Mouse (Mus musculus): ENCODE results near the gene Sugp2. TPM values are rescaled to one million over a fixed set of nuclear protein-coding genes. Genes with fewer than 3 reads are reported as not detected.
A peak's percentile ranks its signal among the peaks of the same experiment; 100 is the strongest.

Gene Sugp2
- polyA plus RNA-seq, 1 experiment from 2014 or later, result 14.3 TPM

- WGBS (ENCODE audit: insufficient replicate concordance), result 76% methylated on average over 3 of the region's 3 CpGs
- H3K36me3 ChIP-seq, result peaks cover 99% of the 10 kb centered on the region
Observed at GRCm38 (mm10) chr8:70257456-70257855, 23.4 kb downstream of the Sugp2 start.

GRCm38 (mm10) chr8:70258600-70258999 is 24.6 kb downstream of the Sugp2 start:
- H3K4me1 ChIP-seq (replicated peaks), result peaks cover 34% of the 10 kb centered on the region
- no peak overlapping the region for H3K4me3 ChIP-seq (replicated peaks)
- H3K9me3 ChIP-seq (replicated peaks), result no peaks in the 10 kb centered on the region
- no peaks in the 10 kb centered on the region for H3K27me3 ChIP-seq
- WGBS (ENCODE audit: insufficient replicate concordance), result 65% methylated on average over 5 of the region's 5 CpGs
- no peak overlapping the region for H3K4me2 ChIP-seq
- H3K36me3 ChIP-seq, result peaks cover 99% of the 10 kb centered on the region
- H3K27ac ChIP-seq, result peak overlapping the region; percentile 44
- DNase-seq (no peak), ATAC-seq (ENCODE audit: low read depth) (peak; percentile 54)
- H3K9ac ChIP-seq, result 0 out of 2 replicates have a peak overlapping the region, but pooled peaks have one; percentile 41

More at GRCm38 (mm10) chr8:70257456-70257855, 23.4 kb downstream of the Sugp2 start:
- H3K27ac ChIP-seq, result no peak overlapping the region
- no peaks in the 10 kb centered on the region for H3K9me3 ChIP-seq (replicated peaks)
- ATAC-seq (ENCODE audit: low read depth) (no peak), DNase-seq (no peak)
- H3K9ac ChIP-seq, result no peak overlapping the region
- peaks cover 34% of the 10 kb centered on the region for H3K4me1 ChIP-seq (replicated peaks)
- no peak overlapping the region for H3K4me3 ChIP-seq (replicated peaks)
- H3K27me3 ChIP-seq, result no peaks in the 10 kb centered on the region
- H3K4me2 ChIP-seq, result no peak overlapping the region

GRCm38 (mm10) chr8:70259043-70259442 is 25.0 kb downstream of the Sugp2 start:
- no peaks in the 10 kb centered on the region for H3K9me3 ChIP-seq (replicated peaks)

GRCm38 (mm10) chr8:70267674-70268073 is 33.6 kb downstream of the Sugp2 start:
- Histone ChIP-seq H3K9me3 (replicated peaks) (no peaks in the 10 kb centered on the region), H3K4me3 (replicated peaks) (no peak overlapping the region), H3K9ac (peak overlapping the region; percentile 39; the same call in 1 of the 2 replicates), H3K4me2 (peak overlapping the region; percentile 21; the same call in 1 of the 2 replicates), H3K4me1 (replicated peaks) (peaks cover 51% of the 10 kb centered on the region), H3K36me3 (peaks cover 27% of the 10 kb centered on the region), H3K27me3 (no peaks in the 10 kb centered on the region), H3K27ac (peak overlapping the region; percentile 58)
- ATAC-seq (ENCODE audit: low read depth) (peak; percentile 72), DNase-seq (no peak)
- WGBS (ENCODE audit: insufficient replicate concordance), result 16% methylated on average over 3 of the region's 3 CpGs

More at GRCm38 (mm10) chr8:70259043-70259442, 25.0 kb downstream of the Sugp2 start:
- no peak overlapping the region for H3K4me3 ChIP-seq (replicated peaks)
- DNase-seq, result no peak
- peaks cover 99% of the 10 kb centered on the region for H3K36me3 ChIP-seq
- no peaks in the 10 kb centered on the region for H3K27me3 ChIP-seq
- no peak overlapping the region for H3K9ac ChIP-seq
- no peak overlapping the region for H3K4me2 ChIP-seq
- 37% methylated on average over 2 of the region's 2 CpGs for WGBS (ENCODE audit: insufficient replicate concordance)
- H3K4me1 ChIP-seq (replicated peaks), result peaks cover 34% of the 10 kb centered on the region
- ATAC-seq (ENCODE audit: low read depth), result peak; percentile 77
- H3K27ac ChIP-seq, result peak overlapping the region; percentile 44; the same call in 1 of the 2 replicates

GRCm38 (mm10) chr8:70268311-70268710 is 34.3 kb downstream of the Sugp2 start:
- WGBS (ENCODE audit: insufficient replicate concordance), result 50% methylated on average over 5 of the region's 5 CpGs
- ATAC-seq (ENCODE audit: low read depth), result peak; percentile 29; the same call in 1 of the 2 replicates

GRCm38 (mm10) chr8:70268799-70269565 is 35.0 kb downstream of the Sugp2 start:
- Histone ChIP-seq H3K36me3 (peaks cover 13% of the 10 kb centered on the region), H3K9me3 (replicated peaks) (no peaks in the 10 kb centered on the region), H3K4me2 (no peak overlapping the region), H3K4me3 (replicated peaks) (no peak overlapping the region), H3K27ac (peak overlapping the region; percentile 58), H3K27me3 (no peaks in the 10 kb centered on the region), H3K9ac (peak overlapping the region; percentile 26; the same call in 1 of the 2 replicates), H3K4me1 (replicated peaks) (peaks cover 63% of the 10 kb centered on the region)
- ATAC-seq (ENCODE audit: low read depth) (no peak), DNase-seq (no peak)
- 27% methylated on average over 11 of the region's 11 CpGs for WGBS (ENCODE audit: insufficient replicate concordance)

More at GRCm38 (mm10) chr8:70268311-70268710, 34.3 kb downstream of the Sugp2 start:
- no peak for DNase-seq
- Histone ChIP-seq H3K4me2 (no peak overlapping the region; the same call in 1 of the 2 replicates), H3K9ac (peak overlapping the region; percentile 26; the same call in 1 of the 2 replicates), H3K4me1 (replicated peaks) (peaks cover 57% of the 10 kb centered on the region), H3K27ac (peak overlapping the region; percentile 58), H3K4me3 (replicated peaks) (no peak overlapping the region), H3K9me3 (replicated peaks) (no peaks in the 10 kb centered on the region), H3K27me3 (no peaks in the 10 kb centered on the region), H3K36me3 (peaks cover 20% of the 10 kb centered on the region)

- H3K4me2 ChIP-seq, result no peak overlapping the region
- H3K9ac ChIP-seq, result no peak overlapping the region
- H3K36me3 ChIP-seq, result no peaks in the 10 kb centered on the region
- 28% methylated on average over 3 of the region's 3 CpGs for WGBS (ENCODE audit: insufficient replicate concordance)
- DNase-seq (peak; percentile 68), ATAC-seq (ENCODE audit: low read depth) (peak; percentile 86)
- H3K9me3 ChIP-seq (replicated peaks), result no peaks in the 10 kb centered on the region
- peak overlapping the region; percentile 65 for H3K27ac ChIP-seq
- H3K27me3 ChIP-seq, result no peaks in the 10 kb centered on the region
- no peak overlapping the region for H3K4me3 ChIP-seq (replicated peaks)
- H3K4me1 ChIP-seq (replicated peaks), result peaks cover 73% of the 10 kb centered on the region
Observed at GRCm38 (mm10) chr8:70272949-70273348, 38.9 kb downstream of the Sugp2 start.

GRCm38 (mm10) chr8:70274350-70274749 is 40.3 kb downstream of the Sugp2 start:
- Histone ChIP-seq H3K27me3 (no peaks in the 10 kb centered on the region), H3K27ac (no peak overlapping the region), H3K9me3 (replicated peaks) (no peaks in the 10 kb centered on the region), H3K9ac (no peak overlapping the region), H3K4me3 (replicated peaks) (no peak overlapping the region), H3K36me3 (no peaks in the 10 kb centered on the region), H3K4me1 (replicated peaks) (peaks cover 73% of the 10 kb centered on the region), H3K4me2 (no peak overlapping the region)
- ATAC-seq (ENCODE audit: low read depth) (no peak), DNase-seq (no peak)

GRCm38 (mm10) chr8:70276476-70276875 is 42.5 kb downstream of the Sugp2 start:
- H3K27me3 ChIP-seq, result no peaks in the 10 kb centered on the region
- peak; percentile 60 for ATAC-seq (ENCODE audit: low read depth)
- H3K4me2 ChIP-seq, result 0 out of 2 replicates have a peak overlapping the region, but pooled peaks have one; percentile 1
- WGBS (ENCODE audit: insufficient replicate concordance), result 12% methylated on average over 3 of the region's 3 CpGs
- no peaks in the 10 kb centered on the region for H3K9me3 ChIP-seq (replicated peaks)
- peak; percentile 39 for DNase-seq
- H3K9ac ChIP-seq, result no peak overlapping the region
- peaks cover 74% of the 10 kb centered on the region for H3K4me1 ChIP-seq (replicated peaks)
- no peak overlapping the region for H3K4me3 ChIP-seq (replicated peaks)
- peak overlapping the region; percentile 50 for H3K27ac ChIP-seq
- no peaks in the 10 kb centered on the region for H3K36me3 ChIP-seq

- Histone ChIP-seq H3K4me1 (replicated peaks) (peaks cover 72% of the 10 kb centered on the region), H3K27me3 (peaks cover 3% of the 10 kb centered on the region; the same call in 1 of the 2 replicates), H3K27ac (peak overlapping the region; percentile 49; the same call in 1 of the 2 replicates), H3K4me3 (replicated peaks) (peak overlapping the region; percentile 24), H3K36me3 (no peaks in the 10 kb centered on the region), H3K4me2 (peak overlapping the region; percentile 27; the same call in 1 of the 2 replicates), H3K9ac (peak overlapping the region; percentile 12; the same call in 1 of the 2 replicates), H3K9me3 (replicated peaks) (no peaks in the 10 kb centered on the region)
- no peak for ATAC-seq (ENCODE audit: low read depth)
- WGBS (ENCODE audit: insufficient replicate concordance), result 41% methylated on average over 15 of the region's 15 CpGs
- DNase-seq, result no peak
Observed at GRCm38 (mm10) chr8:70278175-70278574, 44.1 kb downstream of the Sugp2 start.

- H3K4me2 ChIP-seq, result peak overlapping the region; percentile 10; the same call in 1 of the 2 replicates
- ATAC-seq (ENCODE audit: low read depth) (no peak), DNase-seq (no peak)
- H3K4me1 ChIP-seq (replicated peaks), result peaks cover 71% of the 10 kb centered on the region
- no peaks in the 10 kb centered on the region for H3K9me3 ChIP-seq (replicated peaks)
- H3K9ac ChIP-seq, result peak overlapping the region; percentile 19; the same call in 1 of the 2 replicates
- peak overlapping the region; percentile 3 for H3K27ac ChIP-seq
- H3K27me3 ChIP-seq, result peaks cover 10% of the 10 kb centered on the region; the same call in 1 of the 2 replicates
- H3K36me3 ChIP-seq, result no peaks in the 10 kb centered on the region
- no peak overlapping the region for H3K4me3 ChIP-seq (replicated peaks)
- 48% methylated on average over 8 of the region's 8 CpGs for WGBS (ENCODE audit: insufficient replicate concordance)
Observed at GRCm38 (mm10) chr8:70279266-70279665, 45.2 kb downstream of the Sugp2 start.
